Mouse (Mus musculus): Measurements from ENCODE around the gene Rab40c.

DNA sequence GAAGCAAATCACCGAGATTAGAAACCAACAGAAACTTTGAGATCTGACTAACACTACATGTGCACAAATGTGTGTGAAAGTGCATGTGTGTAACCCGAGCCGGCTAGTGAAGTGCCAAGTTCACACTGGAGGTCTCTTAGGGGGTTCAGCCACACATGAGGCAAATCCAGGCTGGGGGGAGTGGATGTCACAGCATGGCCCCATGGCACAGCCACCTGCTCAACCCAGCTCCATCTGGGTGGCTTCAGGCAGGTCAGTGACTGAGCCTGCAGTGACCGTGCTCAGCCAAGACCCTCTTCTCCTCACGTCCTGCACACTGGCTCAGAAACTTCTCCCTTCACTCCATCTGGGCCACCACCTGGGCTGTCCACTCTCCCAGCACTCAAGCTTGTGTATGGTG lies 30.5 kb upstream of the Rab40c start:
- no peak for TF ChIP-seq CTCF (IDR thresholded peaks at IDR 0.05; ENCODE audit: low read depth)
- no peak for TF ChIP-seq EP300 (IDR thresholded peaks at IDR 0.05; ENCODE audit: low read depth)
